Mouse (Mus musculus) MEL (cell line): ENCODE results near the gene B3gnt6. TPM values are rescaled to one million over a fixed set of nuclear protein-coding genes. Genes with fewer than 3 reads are reported as not detected.

Experiments
- DNase-seq: peaks from one replicate; pipeline ENCODE4 v3.0.0; 2011; ENCODE audit warnings: low read depth, low spot score
- H3K27ac ChIP-seq: 2 replicates; pipeline ENCODE4 v1.5.1; 2012; ENCODE audit warnings: low read depth, mild to moderate bottlenecking, control low read depth, low read length, moderate library complexity; ENCODE audit not compliant: control insufficient read depth
- H3K27me3 ChIP-seq, 2 experiments: fragments of 150-350 bp in 1 of 2; sonication (generic) in 1 of 2; 2 replicates each; pipeline ENCODE4 v1.6.1; 2012; ENCODE audit warnings: low read length in 2 of 2, mild to moderate bottlenecking in 2 of 2, improper control_type of control experiment in 1 of 2, moderate library complexity in 1 of 2; ENCODE audit not compliant: insufficient read depth in 2 of 2, control insufficient read depth in 1 of 2
- H3K36me3 ChIP-seq, 2 experiments: 2 replicates each; pipeline ENCODE4 v1.6.1; 2012 to 2014; ENCODE audit warnings: low read length in 2 of 2, improper control_type of control experiment in 1 of 2, inconsistent platforms in 1 of 2, mild to moderate bottlenecking in 1 of 2; ENCODE audit not compliant: insufficient read depth in 2 of 2, control insufficient read depth in 1 of 2
- H3K4me1 ChIP-seq, 2 experiments: fragments of 150-350 bp in 1 of 2; sonication (generic) in 1 of 2; 2 replicates each; pipeline ENCODE4 v1.6.1; 2012; ENCODE audit warnings: low read length in 2 of 2, improper control_type of control experiment in 1 of 2, mild to moderate bottlenecking in 1 of 2; ENCODE audit not compliant: insufficient read depth in 2 of 2, control insufficient read depth in 1 of 2
- H3K4me3 ChIP-seq, 2 experiments: fragments of 150-350 bp in 1 of 2; sonication (generic) in 1 of 2; 2 replicates each; pipeline ENCODE4 v1.5.1; 2012; ENCODE audit warnings: low read depth in 2 of 2, low read length in 2 of 2, mild to moderate bottlenecking in 2 of 2, moderate library complexity in 2 of 2, control low read depth in 1 of 2, improper control_type of control experiment in 1 of 2; ENCODE audit not compliant: control insufficient read depth in 1 of 2, insufficient read depth in 1 of 2
- H3K79me2 ChIP-seq: 2 replicates; pipeline ENCODE4 v1.6.1; 2012; ENCODE audit warnings: mild to moderate bottlenecking, low read length, moderate library complexity; ENCODE audit not compliant: control insufficient read depth, poor library complexity, insufficient read depth
- H3K9ac ChIP-seq: 2 replicates; pipeline ENCODE4 v1.6.1; 2012; ENCODE audit warnings: low read depth, mild to moderate bottlenecking, control low read depth, low read length, moderate library complexity; ENCODE audit not compliant: control insufficient read depth, poor library complexity, severe bottlenecking
- H3K9me3 ChIP-seq: fragments of 150-350 bp; sonication (generic); replicated peaks from 2 replicates; pipeline ENCODE4 v1.6.1; 2012; ENCODE audit warnings: mild to moderate bottlenecking, low read length, improper control_type of control experiment, moderate library complexity; ENCODE audit not compliant: insufficient read depth
- BHLHE40 ChIP-seq: IDR thresholded peaks from 2 replicates; pipeline ENCODE4 v1.6.1; 2012; ENCODE audit warnings: low read depth, mild to moderate bottlenecking, inconsistent platforms, low read length, improper control_type of control experiment, borderline replicate concordance
- CTCF ChIP-seq, 3 experiments: IDR thresholded peaks in 2 of 3; conservative IDR thresholded peaks in 1 of 3; 2 replicates each; pipeline ENCODE4 v1.5.1; 2011 to 2012; ENCODE audit warnings: low read length in 3 of 3, low read depth in 2 of 3, mild to moderate bottlenecking in 2 of 3, improper control_type of control experiment in 1 of 3, inconsistent platforms in 1 of 3, mixed read lengths in 1 of 3, moderate library complexity in 1 of 3; ENCODE audit not compliant: control insufficient read depth in 1 of 3, insufficient read depth in 1 of 3, poor library complexity in 1 of 3, severe bottlenecking in 1 of 3
- E2F4 ChIP-seq: IDR thresholded peaks from 2 replicates; pipeline ENCODE4 v1.6.1; 2011; ENCODE audit warnings: low read depth, low read length, improper control_type of control experiment, borderline replicate concordance
- GABPA ChIP-seq: IDR thresholded peaks from 2 replicates; pipeline ENCODE4 v1.6.1; 2012; ENCODE audit warnings: low read depth, mild to moderate bottlenecking, inconsistent platforms, low read length, improper control_type of control experiment, moderate library complexity
- GATA1 ChIP-seq: IDR thresholded peaks from 2 replicates; pipeline ENCODE4 v1.6.1; 2011; ENCODE audit warnings: low read depth, low read length, improper control_type of control experiment
- HCFC1 ChIP-seq: IDR thresholded peaks from 2 replicates; pipeline ENCODE4 v1.6.1; 2012; ENCODE audit warnings: low read depth, mild to moderate bottlenecking, inconsistent platforms, low read length, improper control_type of control experiment, moderate library complexity
- JUND ChIP-seq: IDR thresholded peaks from 2 replicates; pipeline ENCODE4 v1.6.1; 2011; ENCODE audit warnings: low read depth, mild to moderate bottlenecking, improper control_type of control experiment, low read length
- KAT2A ChIP-seq: conservative IDR thresholded peaks from 2 replicates; pipeline ENCODE4 v1.6.1; 2012; ENCODE audit warnings: low read depth, low read length, improper control_type of control experiment, inconsistent platforms
- MAX ChIP-seq: IDR thresholded peaks from 2 replicates; pipeline ENCODE4 v1.6.1; 2011; ENCODE audit warnings: low read length, improper control_type of control experiment
- MAZ ChIP-seq: IDR thresholded peaks from 2 replicates; pipeline ENCODE4 v1.6.1; 2012; ENCODE audit warnings: low read depth, mild to moderate bottlenecking, inconsistent platforms, low read length, improper control_type of control experiment
- MXI1 ChIP-seq: IDR thresholded peaks from 2 replicates; pipeline ENCODE4 v1.6.1; 2011; ENCODE audit warnings: mild to moderate bottlenecking, low read depth, low read length, improper control_type of control experiment
- MYC ChIP-seq: IDR thresholded peaks from 2 replicates; pipeline ENCODE4 v1.6.1; 2011; ENCODE audit warnings: low read depth, mild to moderate bottlenecking, low read length, improper control_type of control experiment, moderate library complexity
- POLR2A ChIP-seq, 2 experiments: IDR thresholded peaks; 2 replicates each; pipeline ENCODE4 v1.6.1; 2011 to 2012; ENCODE audit warnings: low read length in 2 of 2, mild to moderate bottlenecking in 2 of 2, control low read depth in 1 of 2, improper control_type of control experiment in 1 of 2, low read depth in 1 of 2, moderate library complexity in 1 of 2; ENCODE audit not compliant: control insufficient read depth in 1 of 2, insufficient read depth in 1 of 2, poor library complexity in 1 of 2
- POLR2AphosphoS5 ChIP-seq: IDR thresholded peaks from 2 replicates; pipeline ENCODE4 v1.6.1; 2012; ENCODE audit warnings: low read depth, borderline replicate concordance, mild to moderate bottlenecking, inconsistent platforms, low read length, moderate library complexity, mixed read lengths
- RCOR1 ChIP-seq: IDR thresholded peaks from 2 replicates; pipeline ENCODE4 v1.6.1; 2012; ENCODE audit warnings: low read depth, mild to moderate bottlenecking, inconsistent platforms, low read length, improper control_type of control experiment
- SIN3A ChIP-seq: IDR thresholded peaks from 2 replicates; pipeline ENCODE4 v1.6.1; 2012; ENCODE audit warnings: low read length, improper control_type of control experiment, inconsistent platforms
- TAL1 ChIP-seq: IDR thresholded peaks from 2 replicates; pipeline ENCODE4 v1.6.1; 2012; ENCODE audit warnings: mild to moderate bottlenecking, inconsistent platforms, low read length, moderate library complexity, mixed read lengths
- ZMIZ1 ChIP-seq: IDR thresholded peaks from 2 replicates; pipeline ENCODE4 v1.6.1; 2012; ENCODE audit warnings: low read depth, mild to moderate bottlenecking, inconsistent platforms, low read length, improper control_type of control experiment, moderate library complexity
- polyA plus RNA-seq, 2 experiments: library from polyadenylated mRNA; stranded (reverse) in 1 of 2; unstranded in 1 of 2; fragments of >175 nt in 1 of 2; fragments of >200 nt in 1 of 2; gene quantifications; 2 replicates each; pipeline versions ENCODE4 v1.2.1 to v1.2.4; 2012; ENCODE audit warnings: low replicate concordance in 2 of 2, low read depth in 1 of 2; ENCODE audit not compliant: insufficient read length in 2 of 2, insufficient read depth in 1 of 2, missing spikeins in 1 of 2
- total RNA-seq: library from RNA; depleted of rRNA; stranded (reverse); fragments of 300-350 nt; gene quantifications from 2 replicates; pipeline ENCODE4 v1.2.3, GENCODE M21; 2012

Gene B3gnt6
- total and polyA plus RNA-seq, 3 experiments: 0.08 to 0.12 TPM; not detected in 1

DNA sequence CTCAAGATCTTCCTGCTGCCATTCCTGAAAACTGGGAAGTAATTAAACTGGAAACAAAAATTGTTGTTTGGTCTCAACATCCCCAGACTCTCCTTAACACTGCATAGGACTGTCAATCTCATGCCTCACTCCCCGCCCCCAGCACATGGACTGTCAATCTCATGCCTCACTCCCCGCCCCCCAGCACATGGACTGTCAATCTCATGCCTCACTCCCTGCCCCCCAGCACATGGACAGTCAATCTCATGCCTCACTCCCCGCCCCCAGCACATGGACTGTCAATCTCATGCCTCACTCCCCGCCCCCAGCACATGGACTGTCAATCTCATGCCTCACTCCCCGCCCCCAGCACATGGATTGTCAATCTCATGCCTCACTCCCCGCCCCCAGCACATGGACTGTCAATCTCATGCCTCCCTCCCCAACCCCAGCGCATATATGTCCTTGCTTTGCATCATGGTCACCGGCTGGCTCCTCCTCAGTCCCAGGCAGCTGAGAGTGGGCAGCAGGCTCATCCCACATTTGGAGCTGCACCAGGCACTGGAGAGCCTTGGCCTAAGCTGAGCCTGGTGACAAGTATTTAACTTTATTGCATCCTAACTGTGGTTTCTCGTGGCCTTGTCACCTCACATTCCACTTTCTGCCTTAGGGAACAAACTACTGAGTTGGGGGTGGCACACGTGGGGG lies 50.4 kb downstream of the B3gnt6 start:
- Histone ChIP-seq H3K27ac (no peak overlapping the region), H3K9ac (no peak overlapping the region), H3K79me2 (no peaks in the 10 kb centered on the region), H3K9me3 (no peaks in the 10 kb centered on the region), H3K36me3 (no peaks in the 10 kb centered on the region), H3K4me3 (no peak overlapping the region), H3K4me1 (no peaks in the 10 kb centered on the region), H3K27me3 (no peaks in the 10 kb centered on the region)
- DNase-seq: peak; percentile 24
- no peak for TF ChIP-seq POLR2AphosphoS5
- TF ChIP-seq MAX: no peak
- no peak for TF ChIP-seq KAT2A
- TF ChIP-seq MXI1: no peak
- TF ChIP-seq RCOR1: no peak
- TF ChIP-seq TAL1: no peak
- TF ChIP-seq ZMIZ1: no peak

DNA sequence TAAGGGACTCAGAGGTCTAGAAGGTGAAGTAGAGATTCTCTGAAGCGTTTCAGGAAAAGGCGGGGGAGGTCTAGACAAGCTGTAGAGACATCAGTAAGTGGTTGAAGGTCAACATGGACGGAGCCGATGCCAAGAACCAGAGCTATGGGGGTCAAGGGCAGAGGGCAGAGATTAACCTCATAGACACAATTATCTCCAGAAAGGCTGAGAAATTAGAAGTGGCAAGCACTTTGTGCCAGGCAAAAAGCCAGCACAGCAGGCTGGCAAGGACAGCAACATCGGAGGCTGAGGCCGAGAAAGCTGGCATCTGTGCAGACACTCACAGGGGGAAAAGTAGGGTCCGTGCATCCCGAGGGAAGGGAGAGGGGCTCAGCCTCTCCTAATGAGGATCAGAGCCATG lies 51.5 kb downstream of the B3gnt6 start:
- H3K27ac ChIP-seq: no peak overlapping the region
- H3K79me2 ChIP-seq: no peaks in the 10 kb centered on the region
- H3K9me3 ChIP-seq: no peaks in the 10 kb centered on the region
- no peak overlapping the region for H3K4me3 ChIP-seq
- H3K4me1 ChIP-seq: no peaks in the 10 kb centered on the region
- TF ChIP-seq KAT2A: no peak
- no peak for TF ChIP-seq TAL1
- TF ChIP-seq MAZ: no peak
- no peak for TF ChIP-seq POLR2A (IDR thresholded peaks at IDR 0.05; ENCODE audit: control insufficient read depth in 1 of 2, insufficient read depth in 1 of 2, low read depth in 1 of 2, low read length in 2 of 2, poor library complexity in 1 of 2)
- no peak for TF ChIP-seq GABPA
- no peak for TF ChIP-seq MXI1
- TF ChIP-seq MYC: no peak
- TF ChIP-seq BHLHE40: no peak
- TF ChIP-seq, all 39 proteins: peak for 0
- H3K36me3 ChIP-seq: no peaks in the 10 kb centered on the region
- DNase-seq: no peak
- H3K9ac ChIP-seq: no peak overlapping the region
- no peaks in the 10 kb centered on the region for H3K27me3 ChIP-seq

DNA sequence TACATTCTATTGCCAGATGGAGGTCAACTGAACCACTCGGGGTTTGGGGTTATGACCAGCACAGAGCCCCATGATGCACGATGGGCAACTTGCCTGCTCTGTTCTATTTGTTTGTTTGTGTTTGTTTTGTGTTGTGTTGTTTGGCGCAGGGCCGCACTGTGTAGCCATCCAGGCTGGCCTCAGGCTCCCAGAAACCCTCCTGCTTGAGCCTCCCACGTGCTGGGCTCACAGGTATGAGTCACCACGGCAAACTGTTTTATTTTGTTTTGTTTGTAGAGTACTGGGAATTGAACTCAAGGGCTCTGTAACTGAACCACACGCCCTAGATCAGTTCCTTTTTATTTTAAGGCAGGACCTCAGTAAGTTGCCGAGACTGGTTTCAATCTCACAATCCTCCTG lies 52.8 kb downstream of the B3gnt6 start:
- Histone ChIP-seq H3K27me3 (no peaks in the 10 kb centered on the region), H3K36me3 (no peaks in the 10 kb centered on the region), H3K79me2 (no peaks in the 10 kb centered on the region), H3K4me1 (no peaks in the 10 kb centered on the region), H3K4me3 (no peak overlapping the region), H3K9ac (no peak overlapping the region), H3K27ac (no peak overlapping the region), H3K9me3 (no peaks in the 10 kb centered on the region)
- TF ChIP-seq MXI1 (no peak), E2F4 (no peak), JUND (no peak), ZMIZ1 (no peak), CTCF (IDR thresholded peaks at IDR 0.05 in 2 of 3, conservative IDR thresholded peaks at IDR 0.05 in 1 of 3; ENCODE audit: control insufficient read depth in 1 of 3, insufficient read depth in 1 of 3, low read depth in 2 of 3, low read length in 3 of 3, poor library complexity in 1 of 3, severe bottlenecking in 1 of 3) (no peak), TAL1 (no peak), HCFC1 (no peak), GATA1 (no peak), KAT2A (no peak), SIN3A (no peak)
- DNase-seq: peak; percentile 10
